Mouse (Mus musculus): ENCODE measurements around the gene Shb.

DNA sequence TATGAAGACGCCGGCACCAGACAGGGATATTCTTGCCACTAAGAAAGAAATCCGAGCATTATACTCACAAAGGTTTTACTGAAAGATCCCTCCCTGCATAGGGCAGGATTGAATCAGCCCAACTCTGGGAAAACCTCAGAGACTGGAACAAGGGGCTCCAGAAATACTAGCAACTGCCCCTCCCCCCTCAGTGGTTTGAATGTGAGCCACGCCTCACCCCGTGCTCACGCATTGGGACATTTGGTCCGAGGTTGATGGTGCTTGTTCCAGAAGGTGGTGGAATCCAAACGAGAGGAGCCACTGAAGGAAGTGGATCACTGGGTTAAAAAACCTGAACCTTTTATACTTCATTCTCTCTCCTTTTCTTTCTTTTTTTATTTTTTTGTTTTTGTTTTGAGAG is 45.4 kb upstream of the Shb start:
- TF ChIP-seq CTCF (IDR thresholded peaks at IDR 0.05; ENCODE audit: borderline replicate concordance, insufficient read depth, low read length) (no peak), POLR2A (IDR thresholded peaks at IDR 0.05; ENCODE audit: low read depth, low read length) (no peak)

All from embryonic fibroblast, embryonic 13.5 days (primary cell).